Mouse (Mus musculus) mouse embryonic stem cell (cell line): Measurements from ENCODE around the gene Cidec.

Source experiments
- in situ Hi-C, 2 experiments: fragments of 300-500 bp; cut with MboI; formaldehyde crosslinking; loops; 1 replicate in 1 of 2; 3 replicates in 1 of 2; pipeline ENCODE4 v1.14.3; 2019 to 2020; ENCODE audit warnings: low sequenced_read_pairs in 2 of 2, low pct_unique_long_range_greater_than_20kb in 1 of 2, mixed read lengths in 1 of 2; ENCODE audit not compliant: unreplicated experiment in 1 of 2

The Cidec gene

DNA sequence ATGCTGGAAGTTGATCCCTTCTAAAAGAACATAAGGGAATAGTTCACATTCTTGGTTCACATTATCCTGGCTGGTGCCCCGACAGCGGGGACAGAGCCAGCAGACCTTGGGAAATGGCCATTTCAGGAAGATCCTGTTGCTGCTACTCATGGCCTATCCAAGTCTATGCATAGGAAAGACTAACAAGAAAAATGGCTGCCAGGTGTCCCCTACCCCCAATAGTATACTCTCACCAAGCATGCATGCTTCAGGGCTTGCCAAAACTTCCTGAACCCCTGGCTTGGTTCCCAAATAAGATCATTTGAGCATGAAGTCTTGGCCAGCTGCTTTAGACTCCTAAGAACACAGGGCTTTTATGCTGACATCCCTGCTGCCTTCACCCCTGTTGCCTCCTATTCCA is 16.3 kb upstream of the Cidec start:
- in situ Hi-C loops, result no loop called here

DNA sequence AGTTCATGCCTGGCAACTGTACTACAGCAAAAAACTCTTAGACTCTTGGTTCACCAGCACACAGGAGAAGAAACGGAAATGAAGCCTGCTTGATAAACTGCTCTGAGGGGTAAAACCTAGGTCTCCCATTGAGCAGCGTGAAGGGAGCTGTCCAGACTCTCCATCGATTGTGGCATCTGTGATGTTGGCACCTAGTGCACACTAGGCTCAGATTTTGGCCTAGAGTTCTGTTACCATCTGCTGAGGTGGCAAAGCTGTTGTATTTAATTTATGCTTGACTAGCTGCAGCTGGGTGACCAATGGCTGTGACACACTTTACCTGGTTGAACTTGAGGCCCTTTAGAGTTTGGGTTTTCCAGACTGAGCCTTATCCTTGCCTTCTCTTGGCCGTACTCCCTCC is 12.1 kb upstream of the Cidec start:
- in situ Hi-C loops, result no loop called here

- in situ Hi-C loops, result no loop called here
These were observed 8.8 kb upstream of the Cidec start for GRCm38 (mm10) chr6:113444207-113444965.

- in situ Hi-C loops, result no loop called here
These were observed 7.5 kb upstream of the Cidec start for GRCm38 (mm10) chr6:113443091-113443490.

DNA sequence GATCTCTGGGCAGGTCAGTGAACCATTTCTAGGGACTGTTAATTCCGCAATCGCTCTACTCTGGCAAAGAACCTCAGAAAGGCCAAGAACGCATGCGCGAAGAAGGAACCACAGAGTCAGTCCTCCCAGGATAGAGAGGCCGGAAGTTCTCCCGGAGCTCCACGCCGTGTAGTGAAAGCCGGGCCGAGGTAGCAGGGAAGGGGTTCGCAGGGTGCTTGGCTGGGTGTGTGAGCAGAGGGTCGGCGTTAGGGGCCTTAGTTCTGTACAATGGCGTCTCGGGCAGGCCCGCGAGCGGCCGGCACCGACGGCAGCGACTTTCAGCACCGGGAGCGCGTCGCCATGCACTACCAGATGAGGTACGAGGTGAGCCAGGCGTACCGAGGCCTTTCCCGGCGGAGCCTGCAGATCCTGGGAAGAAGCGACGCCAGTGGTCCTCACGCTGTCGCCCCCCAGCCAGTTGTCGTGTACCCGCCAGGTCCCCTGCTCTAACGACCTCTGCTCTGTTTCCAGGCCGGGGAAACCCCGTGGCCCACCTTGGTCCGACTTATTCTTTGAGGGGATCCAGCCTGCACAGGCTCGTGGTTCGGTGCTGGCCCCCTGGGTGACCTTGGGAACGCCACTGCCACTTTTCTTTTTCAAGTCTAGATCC is 7.0 kb upstream of the Cidec start, which contains the start of gene Jagn1:
Gene Jagn1 (plus strand): TSS at position 128 of the 649 bp plus-strand sequence.
- in situ Hi-C loops, result no loop called here

- in situ Hi-C loops, result no loop called here
These were observed 6.5 kb upstream of the Cidec start for GRCm38 (mm10) chr6:113442087-113442441.

DNA sequence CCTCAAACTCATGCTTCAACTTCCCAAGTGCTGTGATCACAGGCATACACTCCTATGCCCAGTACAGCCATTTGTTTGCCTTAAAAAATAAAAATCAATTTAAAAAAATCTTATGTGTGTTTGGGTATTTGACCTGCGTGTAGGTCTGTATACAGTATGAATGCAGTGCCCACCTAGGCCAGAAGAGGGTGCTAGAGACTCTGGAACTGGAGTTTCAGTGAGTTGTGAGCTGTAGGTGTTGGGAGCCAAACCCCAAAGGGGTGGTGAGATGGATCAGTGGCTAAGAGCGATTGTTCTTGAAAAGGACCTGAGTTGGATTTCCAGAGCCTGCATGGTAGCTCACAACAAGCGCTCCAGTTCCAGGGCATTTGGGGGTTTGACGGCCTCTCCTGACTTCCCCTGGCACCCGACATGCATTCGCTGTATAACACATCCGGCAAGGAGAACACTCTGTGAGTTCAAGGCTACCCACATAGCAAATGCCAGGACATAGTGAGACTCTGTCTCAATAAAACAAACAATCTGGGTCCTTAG is 5.7 kb upstream of the Cidec start:
- in situ Hi-C loops, result no loop called here

GRCm38 (mm10) chr6:113440686-113441085 is 5.1 kb upstream of the Cidec start:
- in situ Hi-C loops, result no loop called here

- in situ Hi-C loops, result no loop called here
These were observed 3.3 kb upstream of the Cidec start for GRCm38 (mm10) chr6:113438721-113439430.

GRCm38 (mm10) chr6:113437135-113437534 is 1.6 kb upstream of the Cidec start:
- in situ Hi-C loops, result no loop called here

DNA sequence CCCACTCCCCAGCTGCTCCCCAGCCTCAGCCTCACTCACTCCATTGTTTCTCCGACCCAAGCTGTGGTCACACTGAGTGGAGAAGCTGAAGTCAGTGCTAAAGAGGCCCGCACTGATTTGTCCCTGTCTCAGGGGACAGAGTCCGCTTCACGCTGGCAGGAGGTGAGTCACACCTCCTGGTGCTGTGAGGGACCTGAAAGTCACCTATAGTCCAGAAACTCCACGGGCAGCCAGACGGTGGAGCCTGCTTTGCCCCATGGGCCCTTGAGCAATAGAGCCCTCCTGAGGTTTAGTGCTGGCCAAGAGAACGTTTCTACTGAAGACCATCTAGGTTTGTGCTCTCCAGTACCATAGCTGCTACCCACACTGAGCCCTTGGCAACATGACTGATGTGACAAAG is 869 bp downstream of the Cidec start:
- in situ Hi-C loops, result no loop called here

- in situ Hi-C loops, result no loop called here
These were observed 1.9 kb downstream of the Cidec start for GRCm38 (mm10) chr6:113433661-113434060.

- in situ Hi-C loops, result no loop called here
These were observed 3.8 kb downstream of the Cidec start for GRCm38 (mm10) chr6:113431801-113432200.

DNA sequence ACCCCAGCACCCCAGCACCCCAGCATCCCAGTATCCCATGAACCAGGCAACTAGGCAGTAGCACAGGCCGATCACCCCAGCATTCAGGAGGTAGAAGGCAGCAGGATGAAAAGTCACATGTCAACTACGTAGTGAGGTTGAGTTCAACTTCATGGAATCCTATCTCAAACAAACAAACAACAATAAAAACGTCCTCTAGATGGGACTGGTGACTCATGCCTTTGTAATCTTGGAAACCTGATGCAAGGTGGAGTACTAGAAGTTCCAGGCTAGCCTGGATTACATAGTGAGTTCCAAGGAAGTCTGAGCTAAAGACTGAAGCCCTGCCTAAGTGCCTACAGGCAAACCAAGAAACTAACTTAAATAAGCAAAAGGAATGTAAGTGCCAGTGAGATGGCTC is 4.7 kb downstream of the Cidec start:
- in situ Hi-C loops, result no loop called here

GRCm38 (mm10) chr6:113429965-113430364 is 5.6 kb downstream of the Cidec start:
- in situ Hi-C loops, result no loop called here

GRCm38 (mm10) chr6:113428006-113428405 is 7.6 kb downstream of the Cidec start:
- in situ Hi-C loops, result no loop called here

- in situ Hi-C loops, result no loop called here
These were observed 8.2 kb downstream of the Cidec start for GRCm38 (mm10) chr6:113427397-113427796.

- in situ Hi-C loops, result no loop called here
These were observed 8.9 kb downstream of the Cidec start for GRCm38 (mm10) chr6:113426696-113427095.

- in situ Hi-C loops, result no loop called here
These were observed 11.4 kb downstream of the Cidec start for GRCm38 (mm10) chr6:113424187-113424586.
